Mouse (Mus musculus) adrenal gland, adult 10 weeks (tissue): ENCODE data around the gene Dyrk1b. TPM values are rescaled to one million over a fixed set of nuclear protein-coding genes. Genes with fewer than 3 reads are reported as not detected.

Experiments used
- polyA plus RNA-seq: library from polyadenylated mRNA; stranded (reverse); fragments of 350-450 nt; fragmentation: Illumina TruSeq; extraction: RNeasy Lipid Tissue Mini Kit (QIAGEN cat#74804); gene quantifications from one replicate; pipeline ENCODE4 v1.2.3, GENCODE M21; 2014; ENCODE audit warnings: low read depth, low replicate concordance

The Dyrk1b gene
- polyA plus RNA-seq: 0.64 TPM

DNA sequence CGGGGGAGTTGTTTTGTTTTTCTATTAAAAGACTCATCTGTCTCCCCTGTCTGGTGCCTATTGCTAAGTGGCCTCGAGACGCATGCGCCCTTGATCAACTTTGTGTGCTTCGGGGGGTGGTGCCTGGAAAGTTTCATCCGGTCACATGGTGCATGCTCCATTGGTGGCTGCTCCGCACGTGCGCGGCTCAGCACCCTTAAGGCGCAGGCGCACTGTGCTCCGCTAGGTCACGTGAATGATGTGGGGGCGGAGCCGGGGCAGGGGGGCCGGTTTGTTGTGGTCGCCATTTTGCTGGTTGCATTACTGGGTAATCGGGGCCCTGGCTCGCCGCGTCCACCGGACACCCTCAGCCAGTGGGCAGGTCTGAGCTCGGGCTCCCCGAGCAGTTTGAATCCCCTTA is at the start of gene Dyrk1b:
Gene Dyrk1b (plus strand): TSS at position 242 of the 400 bp plus-strand sequence.

DNA sequence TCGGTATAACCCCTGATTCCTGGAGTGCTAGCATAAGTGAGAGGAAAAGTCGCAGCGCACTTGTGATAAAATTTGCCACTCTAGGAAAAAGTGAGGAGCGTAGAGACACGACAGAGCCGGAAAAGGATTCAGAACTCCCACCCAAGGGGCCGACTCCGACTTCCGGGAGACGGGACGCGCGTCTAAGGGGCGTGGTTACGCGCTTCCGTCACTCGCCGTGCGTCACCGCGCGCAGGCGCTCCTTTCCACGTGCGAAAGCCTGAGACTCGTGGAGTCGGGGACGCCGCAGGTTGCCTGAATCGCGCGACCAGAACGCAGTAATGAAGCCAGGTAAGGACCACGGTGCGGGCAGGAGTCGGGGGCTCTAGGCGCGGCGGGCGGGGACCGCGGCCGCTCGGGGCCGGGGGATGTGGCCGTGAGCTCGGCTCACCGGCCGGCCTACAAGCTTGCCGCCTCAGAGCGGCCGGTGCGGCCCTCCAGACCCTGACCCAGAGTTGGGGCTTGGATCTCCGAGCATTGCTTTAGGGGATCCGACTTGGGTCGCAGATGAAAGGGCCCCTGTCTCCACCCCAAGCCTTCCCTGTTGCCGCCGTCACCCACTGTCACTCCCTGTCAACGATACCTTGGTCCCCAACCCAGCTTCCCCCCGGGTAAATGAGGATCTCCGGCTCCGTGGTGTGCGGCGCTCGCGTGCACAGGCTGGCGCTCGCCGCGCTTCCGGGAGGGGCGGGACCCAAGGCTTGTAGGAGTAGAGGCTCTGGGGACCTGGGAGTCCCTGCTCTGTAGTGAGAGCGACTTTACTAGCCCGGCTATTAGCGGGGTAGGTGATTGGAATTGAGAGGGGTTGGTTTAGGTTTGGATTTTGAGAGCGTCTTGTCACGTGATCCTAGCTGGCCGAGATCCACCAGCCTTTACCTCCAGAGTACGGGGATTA is 9.5 kb upstream of the Dyrk1b start, which contains the start of gene Fbl:
Gene Fbl (plus strand): TSS at position 222 of the 934 bp plus-strand sequence.

Other genes with a start within 250 kb of the Dyrk1b start
- gene Zfp780b, start 200.3 kb upstream of the Dyrk1b start, polyA plus RNA-seq: 27.1 TPM
- 7.2 TPM for gene Zfp850, start 165.4 kb upstream of the Dyrk1b start, polyA plus RNA-seq
- gene Psmc4, start 129.4 kb upstream of the Dyrk1b start, polyA plus RNA-seq: 41.3 TPM
- not detected for gene Fcgbp, start 108.2 kb upstream of the Dyrk1b start, polyA plus RNA-seq
- not detected for gene 9530053A07Rik, start 50.0 kb upstream of the Dyrk1b start, polyA plus RNA-seq
- 12.5 TPM for gene Fbl, start 9.8 kb upstream of the Dyrk1b start, polyA plus RNA-seq
- gene Eid2, start 88.4 kb downstream of the Dyrk1b start, polyA plus RNA-seq: 23.3 TPM
- gene Eid2b, start 98.3 kb downstream of the Dyrk1b start, polyA plus RNA-seq: 17.0 TPM
- gene Selenov, start 111.7 kb downstream of the Dyrk1b start, polyA plus RNA-seq: not detected
- not detected for gene Dll3, start 122.8 kb downstream of the Dyrk1b start, polyA plus RNA-seq
- 11.4 TPM for gene Timm50, start 132.6 kb downstream of the Dyrk1b start, polyA plus RNA-seq
- 52.4 TPM for gene Supt5, start 159.3 kb downstream of the Dyrk1b start, polyA plus RNA-seq
- gene Rps16, start 171.2 kb downstream of the Dyrk1b start, polyA plus RNA-seq: 162 TPM
- 2.1 TPM for gene Plekhg2, start 193.1 kb downstream of the Dyrk1b start, polyA plus RNA-seq
- 16.1 TPM for gene Zfp36, start 200.8 kb downstream of the Dyrk1b start, polyA plus RNA-seq
- 2.2 TPM for gene Med29, start 213.2 kb downstream of the Dyrk1b start, polyA plus RNA-seq
- gene Paf1, start 213.5 kb downstream of the Dyrk1b start, polyA plus RNA-seq: 67.0 TPM